Mouse (Mus musculus): ENCODE results near the gene Senp5.

DNA sequence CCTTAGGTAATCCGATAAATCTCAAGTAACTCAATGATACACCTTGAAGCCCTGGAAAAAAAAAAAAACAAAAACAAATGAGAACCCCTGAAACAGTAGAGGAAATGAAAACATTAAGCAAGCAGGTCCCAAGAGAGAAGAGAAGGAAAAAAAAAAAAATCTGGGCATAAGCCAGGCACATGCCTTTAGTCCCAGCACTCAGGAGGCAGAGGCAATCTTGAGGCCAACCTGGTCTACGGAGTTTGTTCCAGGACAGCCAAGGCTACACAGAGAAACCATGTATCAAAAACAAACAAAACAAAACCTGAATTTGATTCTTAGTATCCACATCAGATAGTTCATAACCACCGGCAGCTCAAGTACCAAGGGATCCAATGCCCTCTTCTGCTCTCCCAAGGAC, 1.6 kb upstream of the Senp5 start:
- no peak for TF ChIP-seq POLR2A (IDR thresholded peaks at IDR 0.05; ENCODE audit: borderline replicate concordance, control insufficient read depth, low read depth, low read length)
- no peak for TF ChIP-seq CTCF (IDR thresholded peaks at IDR 0.05; ENCODE audit: control insufficient read depth, insufficient read depth, low read length)

Measured in bone marrow, adult 2 months (tissue).